32 mouse cellular contexts compared by ENCODE assay signal in the genomic region with DNA sequence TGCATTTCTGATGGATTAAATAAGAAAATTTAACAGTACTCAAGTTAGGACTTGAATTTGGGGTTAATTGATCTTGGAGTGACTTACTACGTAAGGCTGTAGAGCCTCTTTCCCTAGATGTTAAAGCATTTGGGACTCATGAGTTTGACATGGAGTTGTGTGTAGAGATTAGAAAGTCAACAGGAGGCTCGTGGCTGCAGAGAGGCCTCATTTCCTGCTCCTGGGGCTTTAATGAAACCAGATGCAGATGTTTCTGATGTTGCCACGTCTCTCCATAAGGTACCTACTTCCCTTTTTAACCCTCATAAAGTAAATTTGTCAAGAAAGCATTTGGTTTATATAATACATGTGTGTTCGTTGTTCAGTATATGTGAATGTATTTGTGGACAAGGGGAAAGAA. TPM values are rescaled to one million over a fixed set of nuclear protein-coding genes. Genes with fewer than 3 reads are reported as not detected.
A peak's percentile ranks its signal among the peaks of the same experiment; 100 is the strongest.
DNase-seq lines count a peak whose midpoint lies in the region; ATAC-seq lines count a peak whose summit lies in the region.
"Had no signal": no experiment of that assay in that cellular context is flagged by ENCODE, and none has a peak within 500 bp of the region (broad histone marks: within the 10 kb centered on the region; RNA-seq: fewer than 3 reads in every experiment).

No protein-coding gene starts in this region.

- peak; percentile 55 for DNase-seq in embryonic facial prominence, embryonic 11.5 days (ENCODE audit: low spot score)
- no peak for DNase-seq in embryonic facial prominence, embryonic 10.5 days (ENCODE audit: low spot score)
- peak; percentile 62 for DNase-seq in forelimb bud, embryonic 11.5 days (ENCODE audit: low read depth, low spot score)
- peak; percentile 47 for DNase-seq in limb, embryonic 11.5 days (ENCODE audit: low spot score)
- DNase-seq in kidney, adult 9 months: no peak
- DNase-seq in liver: no peak
- no peak for DNase-seq in left cerebral cortex, adult 11 months (ENCODE audit: low spot score)
- DNase-seq: adrenal gland, adult 8-10 months; B cell, adult 2 months; cerebellum, adult 8-10 months; cerebellum, postnatal 36 days; forebrain, postnatal 0 days; gastrocnemius, postnatal 10 days; kidney, adult 18-20 months; kidney, postnatal 4 days; layer of hippocampus, postnatal 36 days; liver, postnatal 0 days; lung, postnatal 4 days; midbrain, embryonic 14.5 days; retina, postnatal 1 day; right cerebral cortex, postnatal 14 days had no signal

- H3K36me3 ChIP-seq in embryonic facial prominence, embryonic 11.5 days (replicated peaks; ENCODE audit: control insufficient read depth, insufficient read depth, low read depth, low read length): no peaks in the 10 kb centered on the region
- peaks cover 10% of the 10 kb centered on the region; the same call in 1 of the 2 replicates for H3K36me3 ChIP-seq in embryonic facial prominence, embryonic 10.5 days (replicated peaks)
- no peaks in the 10 kb centered on the region for H3K36me3 ChIP-seq in limb, embryonic 11.5 days (ENCODE audit: control insufficient read depth, insufficient read depth, low read length)
- H3K36me3 ChIP-seq: heart, embryonic 10.5 days; heart, embryonic 15.5 days; limb, embryonic 12.5 days; liver, embryonic 12.5 days; stomach, embryonic 15.5 days had no signal

- no peak overlapping the region for H3K9ac ChIP-seq in embryonic facial prominence, embryonic 11.5 days (replicated peaks; ENCODE audit: low read length)
- no peak overlapping the region for H3K9ac ChIP-seq in limb, embryonic 11.5 days (ENCODE audit: low read length)
- H3K9ac ChIP-seq: forebrain, embryonic 12.5 days; forebrain, postnatal 0 days; heart, embryonic 15.5 days; hindbrain, embryonic 14.5 days; limb, embryonic 12.5 days; liver, embryonic 12.5 days; liver, postnatal 0 days; neural tube, embryonic 15.5 days; stomach, embryonic 15.5 days had no signal

- no peak overlapping the region for H3K27ac ChIP-seq in embryonic facial prominence, embryonic 11.5 days (replicated peaks; ENCODE audit: low read depth, low read length)
- H3K27ac ChIP-seq in embryonic facial prominence, embryonic 10.5 days (replicated peaks): no peak overlapping the region
- peak overlapping the region; percentile 30; the same call in 1 of the 2 replicates for H3K27ac ChIP-seq in limb, embryonic 11.5 days (replicated peaks; ENCODE audit: low read depth, low read length)
- H3K27ac ChIP-seq: forebrain, embryonic 12.5 days; heart, embryonic 10.5 days; heart, embryonic 15.5 days; hindbrain, embryonic 14.5 days; kidney, postnatal 0 days; limb, embryonic 12.5 days; liver, embryonic 12.5 days; neural tube, embryonic 15.5 days; stomach, embryonic 15.5 days had no signal

- no peaks in the 10 kb centered on the region for H3K9me3 ChIP-seq in embryonic facial prominence, embryonic 11.5 days (replicated peaks; ENCODE audit: control insufficient read depth, low read length)
- H3K9me3 ChIP-seq in embryonic facial prominence, embryonic 10.5 days: no peaks in the 10 kb centered on the region
- H3K9me3 ChIP-seq in limb, embryonic 11.5 days (ENCODE audit: control insufficient read depth, low read length): no peaks in the 10 kb centered on the region
- H3K9me3 ChIP-seq: forebrain, embryonic 12.5 days; heart, embryonic 10.5 days; heart, embryonic 15.5 days; limb, embryonic 12.5 days; liver, embryonic 12.5 days; neural tube, embryonic 15.5 days; stomach, embryonic 15.5 days had no signal

- 36% methylated on average over 4 of the region's 4 CpGs for WGBS in embryonic facial prominence, embryonic 11.5 days
- 53% methylated on average over 4 of the region's 4 CpGs for WGBS in embryonic facial prominence, embryonic 10.5 days
- WGBS in limb, embryonic 11.5 days: 10% methylated on average over 4 of the region's 4 CpGs

- no peak overlapping the region for H3K4me3 ChIP-seq in embryonic facial prominence, embryonic 11.5 days (ENCODE audit: low read depth, low read length)
- H3K4me3 ChIP-seq in embryonic facial prominence, embryonic 10.5 days: no peak overlapping the region
- H3K4me3 ChIP-seq in limb, embryonic 11.5 days (ENCODE audit: low read depth, low read length): no peak overlapping the region
- H3K4me3 ChIP-seq: erythroblast, embryonic 14.5 days; forebrain, embryonic 12.5 days; heart, embryonic 10.5 days; heart, embryonic 15.5 days; limb, embryonic 12.5 days; liver, embryonic 12.5 days; neural tube, embryonic 15.5 days; stomach, embryonic 15.5 days had no signal

- no peak for ATAC-seq in embryonic facial prominence, embryonic 11.5 days (replicated peaks; ENCODE audit: insufficient number of reproducible peaks, low FRiP score, low TSS enrichment, low read depth)
- ATAC-seq in limb, embryonic 11.5 days (ENCODE audit: insufficient number of reproducible peaks, low FRiP score, low TSS enrichment, low read depth): 0 out of 2 replicates have a peak, but pooled peaks have one; percentile 51
- ATAC-seq: activated CD4-positive, CD25-positive, alpha-beta regulatory T cell, adult 4 months; forebrain, postnatal 0 days; liver, embryonic 12.5 days; liver, postnatal 0 days had no signal

- H3K4me1 ChIP-seq in embryonic facial prominence, embryonic 11.5 days (ENCODE audit: control insufficient read depth, insufficient read depth, low read length): no peaks in the 10 kb centered on the region
- peaks cover 6% of the 10 kb centered on the region for H3K4me1 ChIP-seq in embryonic facial prominence, embryonic 10.5 days
- no peaks in the 10 kb centered on the region; the same call in 1 of the 2 replicates for H3K4me1 ChIP-seq in limb, embryonic 11.5 days (ENCODE audit: control insufficient read depth, insufficient read depth, low read length)
- H3K4me1 ChIP-seq: forebrain, embryonic 12.5 days; heart, embryonic 15.5 days; liver, embryonic 12.5 days; neural tube, embryonic 15.5 days; stomach, embryonic 15.5 days had no signal

- H3K4me2 ChIP-seq in embryonic facial prominence, embryonic 11.5 days (ENCODE audit: low read depth, low read length): no peak overlapping the region
- no peak overlapping the region for H3K4me2 ChIP-seq in limb, embryonic 11.5 days (ENCODE audit: low read depth, severe bottlenecking)
- H3K4me2 ChIP-seq: forebrain, embryonic 12.5 days; heart, embryonic 15.5 days; hindbrain, embryonic 14.5 days; limb, embryonic 12.5 days; liver, embryonic 12.5 days; neural tube, embryonic 15.5 days; stomach, embryonic 15.5 days had no signal

- no peaks in the 10 kb centered on the region for H3K27me3 ChIP-seq in embryonic facial prominence, embryonic 11.5 days (ENCODE audit: control insufficient read depth, insufficient read depth, low read length)
- H3K27me3 ChIP-seq in embryonic facial prominence, embryonic 10.5 days (replicated peaks; ENCODE audit: low read depth, poor library complexity, severe bottlenecking): no peaks in the 10 kb centered on the region
- H3K27me3 ChIP-seq in limb, embryonic 11.5 days (ENCODE audit: control insufficient read depth, insufficient read depth, low read length): no peaks in the 10 kb centered on the region
- H3K27me3 ChIP-seq: forebrain, embryonic 12.5 days; heart, embryonic 15.5 days; limb, embryonic 12.5 days; liver, embryonic 12.5 days; neural tube, embryonic 15.5 days; stomach, embryonic 15.5 days had no signal

RNA-seq across cellular contexts. Expression of gene Fam171b, which starts 43.8 kb away (rescaled TPM):
- polyA plus RNA-seq in embryonic facial prominence, embryonic 11.5 days (2014; fragmentation: Nextera tagmentation; extraction: Ambion mirVana): 26.6 and 30.9 TPM in 2 replicates
- polyA plus RNA-seq in embryonic facial prominence, embryonic 10.5 days (2016; fragmentation: Nextera tagmentation; extraction: Ambion mirVana): 18.5 and 19.4 TPM in 2 replicates
- polyA plus RNA-seq in limb, embryonic 11.5 days (2014; fragmentation: Nextera tagmentation; extraction: Ambion mirVana): 20.1 and 20.4 TPM in 2 replicates
- polyA plus RNA-seq: erythroblast, embryonic 14.5 days had no signal

Comparison
In these comparisons a context has a peak if more than half of its experiments do, and no peak if none do; other contexts are left out.
1. DNase-seq: peak in embryonic facial prominence, embryonic 11.5 days (single experiment), forelimb bud, embryonic 11.5 days (single experiment) and limb, embryonic 11.5 days (single experiment); none in embryonic facial prominence, embryonic 10.5 days (single experiment), kidney, adult 9 months (single experiment), liver (single experiment) and left cerebral cortex, adult 11 months (single experiment).